Mouse (Mus musculus): ENCODE measurements around the gene Fdxr.

The Fdxr gene

DNA sequence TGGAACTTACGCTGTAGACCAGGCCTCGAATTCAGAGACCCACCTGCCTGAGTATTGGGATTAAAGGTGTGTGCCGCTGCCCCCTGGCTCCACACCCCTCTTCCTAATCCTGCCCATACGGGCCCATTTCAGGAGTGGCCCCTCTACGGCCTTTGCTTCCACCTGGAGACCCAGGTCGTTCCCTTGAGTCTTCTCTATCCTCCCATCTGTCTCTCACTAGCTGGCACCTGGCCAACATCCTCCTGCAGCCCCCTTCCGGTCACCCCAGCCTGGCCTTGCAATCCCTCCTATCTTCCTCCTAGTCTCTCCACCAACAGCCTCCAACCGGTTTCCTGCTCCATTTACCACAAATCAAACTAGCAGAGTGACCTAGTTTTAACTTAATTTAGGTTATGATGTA lies 13.0 kb upstream of the Fdxr start:
- DNase-seq, result no peak

DNA sequence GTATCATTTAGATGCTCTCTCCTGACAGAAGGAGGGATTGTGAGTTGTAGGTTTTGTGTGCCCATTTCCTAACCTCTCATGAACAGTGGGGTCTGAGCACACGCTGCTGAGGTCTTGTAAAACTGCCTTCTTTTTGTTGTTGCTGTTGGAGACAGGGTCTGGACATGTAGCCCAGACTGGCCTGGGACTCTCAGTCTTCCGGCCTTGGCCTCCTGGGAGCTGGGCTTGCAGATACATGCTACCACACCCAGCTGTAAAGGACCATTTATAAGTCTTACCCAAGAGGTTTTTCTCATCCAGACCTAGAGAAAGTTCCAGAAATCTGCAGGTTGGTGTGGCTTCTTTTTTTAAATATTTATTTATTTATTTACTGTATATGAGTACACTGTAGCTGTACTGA lies 11.5 kb upstream of the Fdxr start:
- DNase-seq, result no peak

DNA sequence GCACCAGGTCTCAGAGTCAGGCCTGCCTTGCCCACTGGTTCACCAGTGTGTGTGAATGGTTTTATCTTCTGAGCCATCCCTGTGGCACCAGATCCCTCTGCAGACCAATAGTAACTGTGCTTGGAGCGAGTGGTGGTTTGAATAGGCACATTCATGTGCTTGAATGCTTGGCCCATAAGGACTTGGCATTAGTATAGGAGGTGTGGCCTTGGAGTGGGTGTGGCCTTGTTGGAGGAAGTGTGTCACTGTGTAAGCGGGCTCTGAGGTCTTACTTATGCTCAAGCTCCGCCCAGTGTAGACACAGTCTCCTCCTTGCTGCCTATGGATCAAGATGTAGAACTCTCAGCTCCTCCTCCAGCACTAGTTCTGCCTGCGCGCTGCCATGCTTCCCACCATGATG lies 10.5 kb upstream of the Fdxr start:
- peak; percentile 78 for DNase-seq

DNA sequence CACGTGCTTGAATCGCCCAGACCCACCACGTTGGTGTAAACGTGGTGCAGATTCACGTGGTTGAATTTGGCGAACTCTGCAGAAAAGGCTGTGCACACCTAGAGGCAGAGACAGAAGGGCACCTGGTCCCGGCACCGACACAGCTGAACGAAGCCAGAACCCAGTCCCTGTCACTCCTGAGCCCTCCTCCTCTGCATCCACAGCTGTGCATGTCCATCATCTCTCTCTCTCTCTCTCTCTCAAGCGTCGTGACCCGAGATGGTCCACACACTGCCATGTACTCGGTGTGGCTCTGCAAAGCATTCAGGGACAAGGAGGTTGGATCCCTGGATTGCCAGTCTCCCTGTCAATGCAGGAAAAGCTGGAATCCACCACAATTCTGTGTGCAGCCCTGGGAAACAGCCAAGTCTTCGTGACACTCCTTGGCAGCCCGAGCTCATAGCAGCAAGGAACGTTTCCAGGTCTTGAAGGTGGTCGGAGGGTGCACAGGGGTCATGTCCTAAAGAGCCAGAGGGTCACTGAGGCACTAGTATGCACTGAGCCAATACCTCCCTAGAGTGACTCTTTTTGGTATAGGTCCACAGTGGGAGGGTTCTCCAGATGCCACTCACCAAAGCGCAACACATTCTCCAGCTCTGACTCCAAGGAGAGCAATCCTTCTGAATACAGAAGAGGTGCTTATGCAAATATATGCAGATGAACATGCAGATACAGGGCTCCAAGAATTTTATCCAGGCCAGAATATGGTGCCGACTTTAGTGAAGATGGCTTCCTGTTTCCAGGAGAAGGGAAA lies 9.5 kb upstream of the Fdxr start:
- DNase-seq, result no peak

DNA sequence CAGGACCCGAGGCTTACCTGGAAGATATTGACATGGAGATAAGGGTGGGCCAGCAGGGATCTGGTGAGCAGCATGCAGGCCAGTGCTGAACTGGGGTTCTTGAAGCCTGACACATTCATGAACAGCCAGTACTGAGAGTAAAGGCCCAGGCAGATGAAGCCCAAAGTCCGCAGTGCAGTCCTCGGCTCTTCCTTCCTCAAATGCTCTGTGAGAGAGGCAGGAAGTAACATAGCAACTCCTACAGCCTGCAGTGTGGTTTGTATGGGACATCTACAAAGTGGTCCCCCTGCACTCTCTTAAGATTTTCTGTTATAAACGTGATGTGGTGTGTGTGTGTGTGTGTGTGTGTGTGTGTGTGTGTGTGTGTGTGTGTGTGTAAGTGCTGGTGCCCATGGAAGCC lies 8.4 kb upstream of the Fdxr start:
- no peak for DNase-seq

DNA sequence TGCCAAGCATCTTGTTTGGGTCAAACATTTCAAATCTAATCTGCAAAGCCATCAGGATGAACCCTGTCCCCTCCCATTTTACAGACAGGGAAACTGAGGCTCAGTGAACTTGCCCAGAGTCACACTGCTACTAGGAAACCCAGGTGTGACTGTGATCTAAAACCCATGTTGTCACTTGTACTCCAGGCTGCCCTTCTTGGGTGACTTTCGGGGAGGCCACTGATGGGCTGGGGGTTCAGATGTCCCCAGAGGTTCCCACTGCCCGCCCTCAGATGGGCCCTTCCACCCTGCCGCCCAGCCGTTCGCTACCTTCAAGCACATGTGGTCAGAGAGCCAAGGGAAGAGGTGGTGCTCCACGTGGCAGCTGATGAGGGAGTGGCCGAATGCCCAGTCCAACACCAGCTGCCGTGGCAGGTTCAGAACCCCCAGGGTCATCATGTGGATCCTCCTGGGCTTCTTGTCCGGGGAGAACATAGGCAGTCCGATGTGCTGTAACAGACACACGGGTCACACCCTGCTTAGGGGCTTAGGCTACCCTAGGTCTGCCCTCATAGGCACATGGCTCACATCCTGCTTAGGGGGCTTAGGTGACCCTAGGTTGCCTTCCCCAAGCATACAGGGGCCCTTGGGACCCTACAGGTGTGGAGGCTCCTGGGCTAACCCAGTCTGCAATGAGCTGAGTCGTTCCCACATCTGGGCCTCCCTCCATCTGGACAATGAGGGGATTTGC lies 7.2 kb upstream of the Fdxr start:
- no peak for DNase-seq

DNA sequence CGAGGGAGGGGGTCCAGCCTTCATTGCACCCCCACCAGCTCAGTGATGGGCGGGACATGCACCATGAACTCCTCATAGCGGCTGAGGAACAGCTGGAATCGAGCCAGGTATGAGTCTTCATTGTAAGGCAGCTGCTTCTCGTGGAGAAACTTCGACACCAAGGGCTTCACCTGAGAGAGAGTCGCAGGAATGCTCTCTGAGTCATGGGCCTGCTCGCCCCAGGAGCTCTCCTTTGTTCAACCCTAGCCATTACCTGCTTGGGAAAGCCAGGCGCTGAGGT lies 6.6 kb upstream of the Fdxr start:
- DNase-seq, result no peak

DNA sequence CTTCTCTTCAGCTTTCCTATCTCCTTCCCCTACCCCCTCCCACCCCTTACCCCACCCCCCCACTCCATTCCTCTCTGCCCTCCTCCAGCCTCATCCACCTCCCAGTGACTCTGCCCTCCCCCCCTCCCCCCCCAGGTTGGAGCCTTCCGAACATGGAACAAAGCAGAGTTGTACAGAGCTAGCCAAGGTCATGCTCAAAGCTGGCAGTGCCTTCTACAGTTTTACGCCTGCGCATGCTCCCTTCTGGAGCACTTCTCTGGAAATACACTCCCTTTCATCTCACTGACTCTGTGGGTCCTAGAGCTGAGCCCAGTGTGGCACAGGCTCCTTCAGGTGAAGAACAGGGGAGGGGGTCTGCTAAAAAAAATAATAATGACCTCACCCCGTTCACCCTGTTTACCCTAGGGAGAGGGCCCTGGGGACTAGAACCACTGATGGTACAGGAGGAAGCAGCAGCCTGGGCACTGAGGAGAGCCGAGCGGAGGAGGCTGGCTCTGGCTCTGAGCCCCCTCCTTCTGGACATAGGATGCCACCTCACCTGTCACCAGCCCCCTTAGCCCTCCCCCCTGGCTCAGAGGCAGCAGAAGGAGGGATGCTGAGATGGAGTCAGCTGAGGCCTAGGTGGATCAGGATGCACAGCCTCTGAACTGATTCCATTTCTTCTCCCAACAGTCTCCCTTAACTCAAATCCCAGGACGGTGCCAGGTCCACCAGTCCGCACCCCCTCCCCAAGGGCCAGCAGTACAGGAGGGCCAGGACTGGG lies 6.1 kb upstream of the Fdxr start:
- peak; percentile 66 for DNase-seq

DNA sequence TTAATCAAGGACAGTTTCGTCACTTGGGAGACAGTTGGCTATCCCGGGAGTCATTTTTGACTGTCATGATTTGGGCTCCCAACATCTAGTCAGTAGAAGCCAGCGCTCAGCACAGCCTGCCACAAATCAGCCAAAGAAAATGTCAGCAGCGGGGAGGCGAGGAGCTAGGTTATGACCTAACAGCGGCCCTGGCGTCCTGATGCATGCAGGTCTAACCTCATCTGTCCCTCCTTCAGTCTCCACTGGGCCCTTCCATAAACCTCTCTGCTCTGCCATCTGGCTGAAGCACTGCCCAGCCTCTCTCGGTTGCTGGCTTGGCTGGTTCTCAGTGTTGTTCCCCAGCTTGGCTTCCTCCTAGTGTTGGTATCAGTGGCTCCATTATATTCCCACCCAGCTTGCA lies 5.4 kb upstream of the Fdxr start:
- DNase-seq, result peak; percentile 70

DNA sequence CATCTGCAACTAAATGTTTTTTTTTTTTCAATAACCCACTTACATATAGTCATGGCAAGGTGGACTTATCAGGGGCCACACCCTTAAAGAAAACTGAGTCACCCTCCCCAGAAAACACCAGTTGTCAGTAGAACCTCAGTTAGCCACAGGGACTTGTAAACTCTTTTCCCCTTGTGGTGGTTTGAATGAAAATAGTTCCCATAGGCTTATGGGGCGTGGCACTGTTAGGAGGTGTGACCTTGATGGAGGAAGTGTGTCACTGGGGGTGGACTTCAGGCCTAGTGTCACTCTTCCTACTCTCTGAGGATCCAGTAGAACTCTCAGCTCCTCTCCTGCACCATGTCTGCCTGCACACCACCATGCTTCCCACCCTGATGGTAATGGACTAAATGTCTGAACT lies 2.9 kb upstream of the Fdxr start:
- no peak for DNase-seq

DNA sequence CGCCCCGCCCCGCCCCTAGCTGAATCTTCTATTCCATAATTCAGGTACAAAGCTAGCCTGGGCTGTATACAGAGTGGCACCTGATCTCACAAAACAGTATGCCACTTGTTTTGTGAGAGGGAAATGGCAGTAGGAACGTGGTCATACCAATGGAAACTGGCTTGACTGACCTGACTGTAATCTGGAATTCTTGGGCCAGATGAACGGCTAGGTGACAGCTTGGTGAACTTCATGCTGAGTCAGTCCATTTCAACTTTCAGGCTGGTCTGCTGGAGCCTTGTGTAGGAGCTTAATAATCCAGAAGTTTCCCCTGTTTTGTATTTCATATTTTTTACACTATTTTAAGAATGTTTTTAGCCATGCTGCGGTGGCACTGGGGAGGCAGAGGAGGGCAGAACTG lies 1.3 kb upstream of the Fdxr start:
- DNase-seq, result no peak

DNA sequence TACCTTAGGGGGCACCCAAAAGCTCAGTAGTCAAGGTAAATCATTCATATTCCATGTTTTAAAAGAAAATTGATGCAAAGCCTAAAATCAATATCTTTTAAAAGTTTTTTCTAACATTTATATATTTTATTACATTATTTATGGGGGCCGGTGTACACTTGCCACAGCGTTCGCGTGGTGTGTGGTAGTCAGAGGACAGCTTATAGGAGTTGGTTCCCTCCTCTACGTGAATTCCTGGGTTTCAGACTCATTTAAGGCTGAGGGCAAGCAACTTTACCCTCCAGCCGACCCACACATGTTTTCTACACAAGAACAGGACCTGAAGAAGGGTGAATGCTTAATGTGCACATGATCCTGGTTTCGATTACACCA lies 740 bp upstream of the Fdxr start:
- no peak for DNase-seq

DNA sequence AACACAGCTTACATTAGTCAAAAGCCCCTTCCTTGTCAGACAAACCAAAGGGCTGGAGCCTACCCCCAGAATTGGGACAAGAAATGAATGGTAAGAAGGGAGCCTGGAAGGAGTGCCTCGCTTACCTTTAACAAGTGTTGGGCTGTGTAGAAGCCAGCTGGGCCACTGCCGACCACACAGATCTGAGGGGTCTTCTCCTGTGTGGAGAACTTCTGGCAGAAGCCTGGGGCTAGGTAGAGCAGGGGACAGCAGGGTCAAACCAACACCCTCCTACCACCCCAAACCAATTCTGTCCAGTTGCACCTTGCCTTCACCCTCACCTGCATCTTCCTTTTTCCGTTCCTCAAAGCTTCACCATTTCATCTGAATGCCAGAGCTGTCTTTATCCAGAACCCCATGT lies 896 bp downstream of the Fdxr start:
- no peak for DNase-seq

DNA sequence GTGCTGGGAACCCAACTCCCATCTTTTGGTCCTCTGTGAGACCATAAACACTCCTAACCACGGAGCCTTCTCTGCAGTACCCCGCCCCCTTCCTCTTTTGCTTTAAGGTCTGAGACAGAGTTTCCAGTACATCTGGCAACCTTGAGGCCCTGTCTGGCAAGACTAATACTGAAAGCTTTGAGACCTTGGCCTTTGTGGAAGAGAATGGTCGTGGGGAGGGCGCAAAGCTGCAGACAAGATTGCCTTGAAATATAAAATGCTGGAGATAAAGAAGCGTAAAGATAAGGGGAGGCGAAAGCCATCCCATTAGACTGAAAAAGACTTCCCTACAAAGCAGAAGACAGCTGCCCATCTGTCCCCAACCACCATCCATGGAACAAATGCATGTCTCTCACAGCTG lies 1.3 kb downstream of the Fdxr start:
- DNase-seq, result no peak

DNA sequence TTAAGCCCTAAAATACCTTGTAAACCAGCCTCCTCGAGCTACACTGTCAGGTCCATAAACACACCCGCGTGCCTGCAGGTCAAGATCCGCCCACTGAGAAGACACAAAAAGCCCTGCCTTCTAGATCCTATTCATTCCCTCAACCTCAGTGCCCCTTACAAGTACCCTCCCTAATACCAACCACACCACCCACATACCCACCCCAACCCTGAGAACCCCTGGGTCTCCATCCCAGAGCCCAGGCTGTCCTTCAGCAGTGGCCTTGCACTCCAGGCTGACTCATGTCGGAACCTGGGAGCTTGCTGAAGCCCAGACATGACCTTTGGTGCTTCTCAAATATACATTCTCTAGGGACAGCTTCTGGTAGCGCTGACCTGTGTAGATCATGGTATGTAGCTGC lies 2.1 kb downstream of the Fdxr start:
- DNase-seq, result no peak

DNA sequence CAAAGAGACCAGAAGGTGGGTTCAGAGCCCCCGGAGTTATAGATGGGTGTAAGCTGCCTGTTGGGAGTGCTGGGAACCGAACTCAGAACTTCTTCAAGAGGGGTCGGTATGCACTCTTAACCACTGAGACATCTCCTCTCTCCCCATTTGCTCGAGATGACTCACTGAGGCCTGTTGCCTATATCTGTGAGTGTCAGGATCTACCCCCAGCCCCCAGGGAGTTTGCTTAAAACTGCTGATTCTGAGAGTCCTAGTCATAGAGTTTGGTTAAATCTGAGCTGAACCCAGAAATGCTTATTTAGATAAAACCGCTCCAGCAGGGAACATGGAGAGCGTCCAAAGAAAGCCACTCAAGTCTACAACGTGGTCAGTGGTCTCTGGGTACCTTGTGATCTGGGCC lies 2.7 kb downstream of the Fdxr start:
- DNase-seq, result no peak

DNA sequence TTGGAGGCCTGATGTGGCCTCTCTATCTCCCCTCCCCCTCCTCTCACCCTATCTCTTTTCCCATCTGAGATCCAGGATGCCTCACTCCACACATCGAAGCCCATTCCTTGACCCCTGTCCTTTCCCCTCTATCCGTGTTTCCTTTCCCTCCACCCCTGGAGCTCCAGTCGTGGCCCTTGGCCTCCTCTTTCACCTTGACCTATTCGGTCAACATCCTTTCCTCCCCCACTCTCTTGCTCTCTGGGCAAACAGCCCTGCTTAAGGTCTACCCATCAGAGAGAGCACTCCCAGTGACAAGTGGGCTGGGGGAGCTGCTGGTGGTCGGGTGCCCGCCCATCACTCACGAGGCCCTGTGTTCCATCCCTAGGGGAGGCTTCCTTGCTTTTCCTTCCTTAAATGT lies 3.1 kb downstream of the Fdxr start:
- DNase-seq, result no peak

DNA sequence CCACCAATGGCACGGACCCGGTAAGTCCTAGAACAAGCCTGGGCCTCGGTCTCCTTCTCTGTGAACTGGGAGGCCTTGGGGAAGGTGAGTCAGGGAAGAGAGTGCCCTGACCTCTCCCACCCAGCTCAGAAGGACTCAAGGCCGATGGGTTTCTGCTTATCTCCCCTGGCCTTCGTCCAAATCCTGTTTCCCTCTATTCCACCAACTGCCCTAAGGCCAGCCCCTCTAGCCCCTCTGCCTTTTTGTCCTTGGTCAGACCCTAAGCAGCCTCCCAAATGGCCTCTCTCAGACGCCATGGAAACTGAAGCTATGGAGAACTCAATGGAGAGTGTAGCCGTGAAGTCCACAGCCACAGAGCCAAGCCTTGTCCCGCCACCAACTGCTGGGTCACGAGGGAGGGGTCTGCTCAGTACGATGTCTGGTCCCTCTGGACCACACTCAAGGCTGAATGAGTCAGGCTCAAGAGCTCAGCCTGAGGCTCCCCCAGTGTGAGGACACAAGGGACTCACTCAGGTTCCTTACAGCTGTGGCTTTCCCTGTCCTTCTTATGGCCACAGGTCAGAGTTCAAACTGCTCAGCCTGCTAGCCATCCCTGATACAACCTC lies 3.9 kb downstream of the Fdxr start:
- no peak for DNase-seq

DNA sequence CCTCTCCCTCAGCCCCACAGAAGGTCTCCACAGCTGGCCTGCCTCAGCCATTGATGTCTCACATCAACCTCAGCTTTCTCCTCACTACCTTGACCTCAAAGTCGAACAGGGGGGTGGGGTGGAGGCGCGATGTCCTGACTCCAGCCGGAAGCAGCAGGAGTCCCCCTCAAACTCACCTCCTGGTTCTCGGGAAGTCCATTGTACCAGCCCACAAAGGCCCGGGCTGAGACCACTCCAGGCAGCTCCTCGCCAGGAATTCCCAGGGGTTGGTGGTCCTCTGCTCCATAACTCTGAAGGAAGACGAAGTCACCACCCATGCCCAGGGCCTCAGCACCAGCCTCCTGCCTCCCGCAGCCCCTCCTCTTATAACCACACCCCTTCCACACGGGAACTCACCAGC lies 5.4 kb downstream of the Fdxr start:
- no peak for DNase-seq

DNA sequence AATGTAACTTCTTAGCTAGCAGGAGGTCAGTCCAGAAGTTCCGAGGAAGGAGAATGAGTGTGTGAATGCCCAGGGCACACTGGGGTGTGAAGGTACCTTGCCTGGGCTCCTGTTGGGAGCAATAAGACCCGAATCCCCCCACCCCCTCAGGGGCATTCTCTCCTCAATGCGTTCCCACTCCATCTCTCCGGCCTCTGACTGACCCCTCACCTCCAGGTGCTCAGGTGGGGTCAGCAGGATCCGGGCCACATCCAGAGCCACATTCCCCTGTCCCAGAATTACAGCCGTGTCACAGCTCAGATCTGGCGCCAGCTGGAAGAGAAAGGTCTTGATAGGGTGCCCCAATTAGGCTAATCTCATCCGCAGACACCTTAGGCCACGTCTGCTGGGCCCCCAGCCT lies 5.8 kb downstream of the Fdxr start:
- no peak for DNase-seq

DNA sequence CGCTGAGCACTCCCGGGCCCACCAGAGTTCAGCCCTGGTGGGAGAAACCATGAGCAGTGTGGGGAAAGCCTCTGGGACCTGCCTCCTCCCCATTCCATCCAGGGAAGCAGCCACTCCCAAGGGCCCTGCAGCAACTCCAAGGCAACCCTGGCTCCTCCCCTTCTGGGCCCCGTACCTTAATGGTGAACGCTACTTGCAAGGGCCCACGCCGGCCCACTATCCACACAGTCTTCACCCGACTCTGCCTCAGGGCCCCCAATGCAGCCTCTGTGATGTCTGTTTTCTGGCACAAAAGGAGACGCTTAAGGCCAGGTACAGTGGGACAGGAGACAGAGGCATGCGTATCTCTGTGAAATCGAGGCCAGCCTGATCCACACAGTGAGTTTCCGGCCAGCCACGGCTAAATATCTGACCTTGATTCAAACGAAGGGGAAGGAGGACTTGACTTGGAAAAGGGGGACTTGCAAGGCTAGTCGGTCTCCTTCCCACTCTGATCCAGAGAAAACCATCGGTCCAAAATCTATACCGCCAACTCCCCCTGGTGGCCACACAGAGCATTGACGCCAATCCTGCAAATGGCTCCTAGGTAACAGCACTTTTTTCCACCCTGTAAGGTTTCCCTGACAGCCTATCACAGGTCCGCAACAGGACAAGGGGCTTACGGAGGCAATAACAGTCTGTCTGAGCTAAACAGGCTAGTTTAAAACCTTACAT lies 6.5 kb downstream of the Fdxr start:
- DNase-seq, result peak; percentile 64

DNA sequence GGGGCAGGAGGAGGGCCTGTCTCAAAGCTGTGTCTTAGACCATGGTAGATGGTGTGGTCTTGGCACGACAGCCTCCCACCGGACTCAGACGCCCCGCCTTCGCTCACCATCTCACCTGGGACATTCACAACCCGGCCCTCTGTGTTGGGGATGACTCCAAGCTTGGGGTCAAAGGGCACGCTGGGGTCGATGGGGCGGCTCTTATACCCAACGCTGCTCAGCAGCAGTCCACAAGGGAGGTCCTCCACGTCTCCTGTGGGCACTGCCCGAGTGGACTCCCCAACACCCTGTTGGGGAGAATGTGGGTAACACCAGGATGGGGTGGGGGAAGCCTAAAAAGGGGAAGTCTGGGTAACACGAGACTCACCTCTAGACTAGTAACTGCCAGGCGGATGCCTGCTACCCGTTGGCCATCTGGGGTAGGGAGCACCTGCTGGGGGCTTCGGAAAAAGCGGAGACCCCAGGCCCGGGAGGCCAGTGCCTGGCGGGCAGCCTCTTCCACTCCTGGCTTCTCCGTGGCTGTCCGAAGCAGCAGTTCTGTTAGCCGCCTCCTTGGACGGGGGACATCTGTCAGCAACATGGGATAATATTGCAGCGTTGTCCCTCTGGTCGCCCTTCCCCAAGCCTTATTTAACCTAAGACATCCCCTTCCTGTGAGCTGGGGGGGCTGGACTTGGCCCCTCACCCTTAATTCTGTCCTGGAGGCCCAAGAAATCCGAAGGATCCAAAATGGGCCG lies 7.4 kb downstream of the Fdxr start:
- no peak for DNase-seq

DNA sequence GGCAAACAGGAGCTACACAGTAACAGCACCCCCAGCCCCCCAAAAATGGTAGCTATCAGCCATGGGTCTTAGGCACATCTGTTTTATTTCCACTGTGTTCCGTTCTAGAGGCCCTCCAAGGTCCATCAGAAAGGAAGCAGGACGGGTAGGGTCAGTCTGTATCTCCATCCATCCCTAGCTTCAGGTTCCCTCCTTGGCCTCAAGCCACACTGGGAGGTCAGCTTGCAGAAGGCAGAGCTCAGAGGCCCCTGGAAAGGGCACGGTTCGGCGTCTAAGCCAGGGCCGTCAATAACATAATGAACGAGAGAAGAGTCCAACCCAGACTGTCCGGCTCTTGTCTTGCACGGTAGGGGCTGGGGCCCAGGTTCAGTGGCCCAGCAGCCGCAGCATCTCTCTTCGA lies 8.9 kb downstream of the Fdxr start:
- DNase-seq, result no peak

Measured in layer of hippocampus, adult 9-11 months (tissue).